Mouse (Mus musculus) bone marrow macrophage, adult 2 months (primary cell): ENCODE measurements at regions not wholly inside any gene's neighbourhood (a gene's known extent, or its start where the extent isn't known, plus 50 kb on each side); places are given as distances from the start of the nearest gene placed in this dataset.

Source experiments
- CTCF ChIP-seq: IDR thresholded peaks from 2 replicates; pipeline ENCODE4 v1.5.1; 2012; ENCODE audit warnings: low read depth, mild to moderate bottlenecking, low read length, moderate library complexity
- POLR2A ChIP-seq: IDR thresholded peaks from 2 replicates; pipeline ENCODE4 v1.6.1; 2012; ENCODE audit warnings: mild to moderate bottlenecking, low read depth, low read length, borderline replicate concordance

- TF ChIP-seq CTCF = no peak
- no peak for TF ChIP-seq POLR2A
Observed at GRCm38 (mm10) chr15:36891851-36892250, 115.7 kb downstream of the Zfp706 start.
